Mouse (Mus musculus) kidney, postnatal 10 days (tissue): ENCODE data around the gene Olfr629.
"Not testable (repeated sequence)": the region's sequence is repeated elsewhere in the genome, so short reads cannot be mapped to it uniquely, and the experiment has no call there.

Experiments
- DNase-seq: peaks from one replicate; pipeline ENCODE4 v3.0.0; 2021; ENCODE audit warnings: mixed read lengths

Gene Olfr629

DNA sequence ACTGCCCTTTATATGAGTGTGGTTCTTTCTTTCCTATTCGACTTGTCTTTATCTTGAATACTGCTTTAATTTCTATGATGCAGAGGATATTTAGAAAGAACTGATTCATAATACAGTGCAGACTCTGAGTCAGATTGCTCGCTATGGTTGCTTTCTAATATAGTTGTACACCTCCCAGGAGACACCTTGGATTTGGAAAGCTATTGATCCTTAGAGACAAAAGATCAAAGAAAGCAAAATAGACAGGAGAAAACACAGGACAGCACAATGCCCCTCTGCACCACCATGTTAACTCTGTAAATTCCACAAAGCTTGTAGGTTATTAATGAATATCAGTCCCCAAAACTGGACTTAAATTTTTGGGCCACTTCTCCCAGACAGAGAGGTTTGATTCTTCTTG is at the start of gene Olfr629:
Gene Olfr629, minus strand, starts transcription at position 101 of the 400 bp plus-strand sequence.
- no peak for DNase-seq

DNA sequence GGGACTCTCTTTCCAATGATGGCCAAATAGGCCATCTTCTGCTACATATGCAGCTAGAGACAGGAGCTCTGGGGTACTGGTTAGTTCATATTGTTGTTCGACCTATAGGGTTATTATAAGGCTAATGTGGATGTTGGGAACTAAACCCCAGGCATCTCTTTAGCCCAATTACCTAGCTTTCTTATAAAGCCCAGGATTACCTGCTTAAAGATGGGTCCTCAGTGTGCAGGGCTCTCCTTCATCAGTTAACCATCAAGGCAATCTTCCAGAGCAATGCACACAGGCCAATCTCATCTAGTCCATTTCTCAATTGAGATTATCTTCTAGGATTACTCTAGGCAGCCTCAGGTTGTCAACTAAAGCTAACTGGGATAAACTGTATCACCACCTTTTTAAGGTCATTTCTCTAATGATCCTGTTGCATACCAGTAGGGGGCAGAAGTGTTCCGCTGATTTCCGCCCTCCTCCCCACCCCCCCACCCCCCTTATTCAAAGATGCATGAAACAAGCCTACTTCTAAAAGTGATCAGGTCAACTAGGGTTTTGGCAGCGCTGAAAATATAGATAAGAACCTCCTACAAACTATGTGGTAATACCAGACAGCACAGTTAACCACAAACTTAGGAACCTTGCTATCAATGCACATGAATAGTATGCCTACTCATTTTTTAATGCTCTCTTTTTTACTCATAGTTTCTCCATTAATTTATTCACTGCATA is 48.1 kb upstream of the Olfr629 start:
- no peak for DNase-seq

DNA sequence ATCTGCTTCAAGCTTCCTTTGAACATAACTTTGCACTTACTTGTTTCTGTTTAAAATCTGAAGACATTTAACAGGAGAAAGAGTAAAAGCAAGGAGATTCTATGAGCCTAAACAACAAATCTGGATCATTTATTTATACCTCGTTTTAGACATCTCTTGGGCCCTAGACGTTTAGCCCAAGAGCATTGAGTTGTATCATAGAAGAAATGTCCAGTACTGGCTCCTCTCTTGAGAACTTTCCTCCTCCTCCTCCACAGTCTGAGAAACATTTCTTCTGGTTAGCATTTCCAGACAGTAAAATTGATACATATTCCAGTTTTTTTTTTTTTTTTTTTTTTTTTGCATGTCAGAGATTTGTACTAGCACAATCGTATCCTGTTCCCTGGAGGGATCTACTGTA is 47.0 kb upstream of the Olfr629 start, which contains the start of gene Olfr67:
Gene Olfr67, minus strand, starts transcription at position 101 of the 400 bp plus-strand sequence.
- no peak for DNase-seq

- DNase-seq, result no peak
Measured at GRCm38 (mm10) chr7:103779598-103779997, 34.9 kb upstream of the Olfr629 start, which contains the start of gene Olfr68. Gene Olfr68 (minus strand): TSS chr7:103779698.

- DNase-seq, result not testable (repeated sequence)
Measured at GRCm38 (mm10) chr7:103777652-103778051, 32.9 kb upstream of the Olfr629 start.

DNA sequence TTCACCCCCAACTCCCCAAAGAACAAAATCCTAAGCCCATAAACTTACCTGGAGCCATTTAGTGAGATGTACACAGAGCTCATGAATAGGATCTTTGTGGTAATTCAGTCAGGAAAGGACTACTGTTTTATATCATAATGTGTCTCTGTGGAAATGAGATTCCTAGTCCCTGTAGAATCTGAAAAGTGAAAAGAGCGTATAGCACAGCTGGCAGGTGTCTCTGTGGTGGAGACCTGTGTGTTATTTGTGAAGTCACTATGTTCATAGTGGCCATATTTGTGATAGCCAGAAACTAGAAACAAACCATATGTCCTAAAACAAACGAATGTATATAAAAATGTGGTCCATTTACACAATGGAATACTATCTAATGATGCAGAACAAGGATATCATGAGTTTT is 26.8 kb upstream of the Olfr629 start, which contains the start of gene Olfr69:
Gene Olfr69, minus strand, starts transcription at position 101 of the 400 bp plus-strand sequence.
- no peak for DNase-seq

DNA sequence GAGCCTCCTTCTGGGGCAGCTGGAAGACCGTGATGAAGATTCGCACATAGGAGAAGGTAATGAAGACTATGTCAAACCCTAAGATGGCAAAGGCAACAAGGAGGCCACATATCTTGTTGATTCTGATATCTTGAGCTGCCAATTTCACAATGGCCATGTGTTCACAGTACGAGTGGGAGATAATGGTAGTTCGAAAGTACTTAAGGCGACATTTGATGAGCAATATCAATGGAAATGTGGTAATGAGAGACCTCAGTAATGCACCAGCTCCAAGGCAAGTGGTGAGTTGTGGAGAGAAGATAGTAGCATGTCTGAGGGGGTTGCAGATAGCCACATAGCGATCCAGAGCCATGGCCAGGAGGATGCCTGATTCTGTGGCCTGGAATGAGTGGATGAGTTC is 22.9 kb upstream of the Olfr629 start:
- not testable (repeated sequence) for DNase-seq

GRCm38 (mm10) chr7:103762212-103762611 is 17.5 kb upstream of the Olfr629 start:
- not testable (repeated sequence) for DNase-seq

- no peak for DNase-seq
Measured at GRCm38 (mm10) chr7:103757233-103757632, 12.5 kb upstream of the Olfr629 start, which contains the start of gene Olfr630. Gene Olfr630 (minus strand): TSS chr7:103757333.

DNA sequence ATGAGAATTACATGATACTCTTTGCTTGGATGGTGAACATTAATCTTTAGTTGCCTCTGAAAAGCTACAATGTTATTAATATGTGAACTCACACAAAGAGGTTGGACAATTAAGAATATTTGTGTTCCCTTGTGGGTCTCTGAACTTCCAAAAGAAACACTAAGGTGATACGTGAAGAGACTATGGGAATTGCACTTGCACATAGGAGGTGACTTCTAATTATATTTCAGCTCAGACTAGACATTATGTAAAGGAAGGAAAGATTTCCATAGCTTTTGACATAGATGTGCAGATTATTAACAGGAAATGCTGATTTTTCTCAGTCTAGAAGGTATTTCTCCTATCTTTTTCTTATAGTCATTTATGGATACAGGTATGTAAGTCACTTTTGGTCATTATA is 14.7 kb downstream of the Olfr629 start, which contains the start of gene Olfr628:
Gene Olfr628, plus strand, starts transcription at position 301 of the 400 bp plus-strand sequence.
- no peak for DNase-seq

DNA sequence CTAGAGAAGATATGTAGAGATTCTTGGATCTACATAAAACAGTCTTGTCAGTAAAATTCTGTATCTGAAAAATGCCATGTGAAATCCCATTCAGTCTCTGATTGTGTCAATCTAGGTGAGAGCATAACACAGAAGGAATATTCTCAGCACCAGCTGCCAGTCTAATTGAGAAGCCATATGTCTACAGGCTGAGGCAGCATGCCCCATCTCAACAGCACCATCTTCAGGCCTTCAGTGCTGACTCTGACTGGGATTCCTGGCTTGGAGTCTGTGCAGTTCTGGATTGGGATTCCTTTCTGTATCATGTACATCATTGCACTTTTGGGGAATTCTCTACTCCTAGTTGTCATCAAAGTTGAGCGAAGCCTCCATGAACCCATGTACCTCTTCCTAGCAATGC is 28.3 kb downstream of the Olfr629 start:
- DNase-seq, result not testable (repeated sequence)

GRCm38 (mm10) chr7:103714371-103714770 is 30.4 kb downstream of the Olfr629 start, which contains the start of gene Olfr243:
Gene Olfr243 (plus strand): TSS chr7:103714671.
- DNase-seq, result no peak

GRCm38 (mm10) chr7:103712024-103712423 is 32.7 kb downstream of the Olfr629 start:
- DNase-seq, result no peak

- no peak for DNase-seq
Measured at GRCm38 (mm10) chr7:103699469-103699868, 45.3 kb downstream of the Olfr629 start.
